Mouse (Mus musculus): ENCODE results near the gene Tmem59.

The Tmem59 gene

GRCm38 (mm10) chr4:107243365-107244333 lies 65.5 kb downstream of the Tmem59 start:
- DNase-seq = no peak

- no peak for DNase-seq
Measured at GRCm38 (mm10) chr4:107245368-107245767, 67.2 kb downstream of the Tmem59 start.

GRCm38 (mm10) chr4:107246040-107246439 lies 67.8 kb downstream of the Tmem59 start:
- DNase-seq = no peak

GRCm38 (mm10) chr4:107247110-107247509 lies 68.9 kb downstream of the Tmem59 start:
- DNase-seq = no peak

- no peak for DNase-seq
Measured at GRCm38 (mm10) chr4:107248061-107248460, 69.9 kb downstream of the Tmem59 start.

- no peak for DNase-seq
Measured at GRCm38 (mm10) chr4:107249471-107249870, 71.3 kb downstream of the Tmem59 start.

- DNase-seq = no peak
Measured at GRCm38 (mm10) chr4:107250494-107250893, 72.3 kb downstream of the Tmem59 start.

All from kidney, adult 18-20 months (tissue).